Mouse (Mus musculus): ENCODE results near the gene Med4.

DNA sequence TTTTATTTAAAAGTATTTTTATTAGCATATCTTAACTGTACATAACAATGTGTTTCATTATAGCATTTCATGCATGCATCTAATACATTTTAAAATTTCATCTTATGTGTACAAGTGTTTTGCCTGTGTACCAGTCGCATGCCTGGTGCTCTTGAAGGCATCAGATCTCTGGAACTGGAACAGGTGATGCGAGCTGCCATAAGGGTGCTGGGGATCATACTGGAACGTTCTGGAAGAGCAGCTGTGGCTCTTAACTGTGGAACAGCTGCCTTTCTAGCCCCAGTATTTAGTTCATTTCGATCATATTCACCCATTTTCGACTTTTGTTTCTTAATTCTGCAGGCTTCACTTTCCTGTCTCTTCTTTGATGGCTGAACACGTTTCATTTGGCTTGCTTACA is 41.3 kb downstream of the Med4 start:
- TF ChIP-seq CTCF (conservative IDR thresholded peaks at IDR 0.05; ENCODE audit: low read length) (no peak), POU5F1 (IDR thresholded peaks at IDR 0.05; ENCODE audit: borderline replicate concordance, low read length) (no peak)

Data from E14TG2a.4 (cell line).